Mouse (Mus musculus) limb, embryonic 13.5 days (tissue): Measurements from ENCODE around the gene Ctf2. TPM values are rescaled to one million over a fixed set of nuclear protein-coding genes. Genes with fewer than 3 reads are reported as not detected.

Experiments
- ATAC-seq: fragments of 200-750 bp; cut with Nextera tagmentation; 2 replicates; pipeline ENCODE4 v1.8.0; 2017; ENCODE audit warnings: low read depth, moderate number of reproducible peaks, moderate TSS enrichment; ENCODE audit not compliant: low FRiP score
- H3K27ac ChIP-seq: fragments of 300-500 bp; sonication (generic); 2 replicates; pipeline ENCODE4 v1.5.1; 2015; ENCODE audit warnings: inconsistent platforms, mild to moderate bottlenecking, moderate library complexity
- H3K27me3 ChIP-seq: fragments of 300-500 bp; sonication (generic); 2 replicates; pipeline ENCODE4 v1.6.1; 2015; ENCODE audit warnings: mild to moderate bottlenecking, inconsistent platforms
- H3K36me3 ChIP-seq: fragments of 300-500 bp; sonication (generic); 2 replicates; pipeline ENCODE4 v1.6.1; 2015; ENCODE audit warnings: inconsistent platforms, mild to moderate bottlenecking, moderate library complexity
- H3K4me1 ChIP-seq: fragments of 300-500 bp; sonication (generic); 2 replicates; pipeline ENCODE4 v1.6.1; 2015; ENCODE audit warnings: inconsistent platforms
- H3K4me2 ChIP-seq: fragments of 300-500 bp; sonication (generic); replicated peaks from 2 replicates; pipeline ENCODE4 v1.6.1; 2015; ENCODE audit warnings: inconsistent platforms, mild to moderate bottlenecking, moderate library complexity
- H3K4me3 ChIP-seq: fragments of 300-500 bp; sonication (generic); 2 replicates; pipeline ENCODE4 v1.5.1; 2015; ENCODE audit warnings: moderate library complexity, mild to moderate bottlenecking, inconsistent platforms
- H3K9ac ChIP-seq: fragments of 300-500 bp; sonication (generic); 2 replicates; pipeline ENCODE4 v1.6.1; 2015; ENCODE audit warnings: mild to moderate bottlenecking, inconsistent platforms
- H3K9me3 ChIP-seq: fragments of 300-500 bp; sonication (generic); 2 replicates; pipeline ENCODE4 v1.6.1; 2016; ENCODE audit warnings: inconsistent platforms
- WGBS: fragments of 180-500 bp; shearing (Covaris S2); methylation state at CpG from one replicate; pipeline ENCODE4 v1.1.7; 2015; 5-methylcytosine and 5-hydroxymethylcytosine counted together
- polyA plus RNA-seq: library from polyadenylated mRNA; unstranded; fragments of >200 nt; fragmentation: Nextera tagmentation; extraction: Ambion mirVana; gene quantifications from 2 replicates; pipeline ENCODE4 v1.2.1, GENCODE M21; 2015

Gene Ctf2
- polyA plus RNA-seq, 1 experiment from 2014 or later: 0.50 TPM

DNA sequence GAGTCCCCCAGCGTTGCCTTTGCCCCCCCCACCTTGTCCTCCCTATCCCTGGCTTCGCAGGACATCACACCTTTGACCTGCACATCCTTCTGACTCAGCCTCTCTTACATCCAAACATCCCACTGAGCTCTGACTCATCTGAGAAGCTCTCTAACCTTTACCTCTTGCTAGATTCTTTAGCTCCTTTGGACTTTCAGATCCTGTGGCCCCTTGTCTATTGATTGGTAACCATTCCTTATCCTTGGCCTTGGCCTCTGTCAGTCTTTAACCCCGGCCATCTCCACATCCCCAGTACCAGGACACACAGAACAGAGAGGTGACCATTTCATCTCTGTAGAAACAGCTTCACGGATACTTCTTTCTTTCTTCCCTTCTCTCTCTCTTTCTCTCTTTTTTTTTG is 1.8 kb downstream of the Ctf2 start:
- H3K4me2 ChIP-seq: no peak overlapping the region
- H3K27ac ChIP-seq: no peak overlapping the region
- H3K4me3 ChIP-seq: no peak overlapping the region
- H3K27me3 ChIP-seq: no peaks in the 10 kb centered on the region
- H3K9me3 ChIP-seq: no peaks in the 10 kb centered on the region
- ATAC-seq: no peak
- no peaks in the 10 kb centered on the region for H3K36me3 ChIP-seq
- H3K9ac ChIP-seq: no peak overlapping the region
- WGBS: 68% methylated on average over 4 of the region's 4 CpGs
- no peaks in the 10 kb centered on the region for H3K4me1 ChIP-seq

DNA sequence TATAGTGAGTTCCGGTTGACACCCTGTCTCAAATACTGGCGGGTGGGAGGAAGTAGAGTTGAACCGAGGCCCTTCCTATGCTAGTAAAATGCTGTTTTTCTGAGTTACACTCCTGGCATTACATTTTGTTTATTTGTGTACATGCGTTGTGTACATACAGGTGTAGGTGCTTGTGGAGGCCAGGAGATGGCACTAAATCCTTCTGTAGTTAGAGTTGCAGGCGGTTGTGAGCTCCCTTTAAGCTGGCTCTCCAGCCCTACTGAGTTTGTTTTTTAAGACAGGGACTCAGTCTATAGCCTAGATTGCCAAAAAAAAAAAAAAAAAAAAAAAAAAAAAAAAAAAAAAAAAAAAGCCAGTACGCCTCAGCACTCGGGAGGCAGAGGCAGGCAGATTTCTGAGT is 4.1 kb downstream of the Ctf2 start:
- no peak for ATAC-seq
- Histone ChIP-seq H3K27ac (no peak overlapping the region), H3K9ac (no peak overlapping the region), H3K27me3 (no peaks in the 10 kb centered on the region), H3K4me3 (no peak overlapping the region), H3K4me1 (no peaks in the 10 kb centered on the region), H3K4me2 (no peak overlapping the region), H3K36me3 (no peaks in the 10 kb centered on the region), H3K9me3 (no peaks in the 10 kb centered on the region)
- 88% methylated on average over 7 of the region's 7 CpGs for WGBS

DNA sequence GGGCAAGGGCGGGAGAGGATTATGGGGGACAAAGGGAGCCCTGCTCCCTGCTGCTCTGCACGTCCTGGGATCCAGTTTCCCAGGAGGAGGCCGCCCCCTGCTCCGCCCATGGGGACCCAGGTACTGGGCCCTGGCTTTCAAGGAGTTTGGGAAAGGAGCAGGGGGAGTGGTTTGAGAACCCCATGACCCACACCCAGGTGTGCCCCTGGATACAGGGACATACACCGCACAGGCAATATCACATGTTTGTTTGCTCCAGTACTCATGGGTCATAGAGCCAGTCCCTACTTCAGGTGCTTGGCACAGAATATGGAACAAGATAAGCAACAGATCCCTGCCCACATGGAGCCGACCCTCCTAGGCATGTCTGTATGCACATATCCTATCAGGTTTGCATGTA is 6.0 kb downstream of the Ctf2 start:
- H3K9ac ChIP-seq: no peak overlapping the region
- no peaks in the 10 kb centered on the region for H3K9me3 ChIP-seq
- no peak overlapping the region for H3K4me2 ChIP-seq
- 63% methylated on average over 6 of the region's 6 CpGs for WGBS
- H3K4me3 ChIP-seq: no peak overlapping the region
- ATAC-seq: no peak
- H3K36me3 ChIP-seq: no peaks in the 10 kb centered on the region
- no peaks in the 10 kb centered on the region for H3K4me1 ChIP-seq
- no peak overlapping the region for H3K27ac ChIP-seq
- H3K27me3 ChIP-seq: no peaks in the 10 kb centered on the region

DNA sequence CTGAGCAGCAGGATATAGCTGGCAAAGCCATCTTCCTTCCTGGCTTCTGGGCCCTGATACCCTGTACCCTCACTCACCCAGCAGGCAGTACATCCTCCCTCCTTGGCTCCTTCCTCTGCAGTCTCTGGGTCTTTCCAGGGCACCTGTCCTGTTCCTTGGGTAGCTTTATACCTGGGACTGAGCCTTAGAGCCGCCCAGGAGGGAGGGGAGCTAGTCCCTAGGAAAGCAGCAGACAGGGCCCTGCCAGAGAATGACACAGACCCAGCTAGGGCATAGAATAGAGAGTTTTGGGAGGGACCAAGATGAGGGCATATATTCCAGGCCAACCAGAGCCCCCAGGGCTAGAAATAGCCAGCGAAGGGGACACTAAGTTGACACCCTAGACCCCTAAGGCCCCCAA is 6.5 kb downstream of the Ctf2 start:
- H3K9me3 ChIP-seq: no peaks in the 10 kb centered on the region
- no peaks in the 10 kb centered on the region for H3K36me3 ChIP-seq
- no peak overlapping the region for H3K27ac ChIP-seq
- no peaks in the 10 kb centered on the region for H3K4me1 ChIP-seq
- H3K4me3 ChIP-seq: no peak overlapping the region
- ATAC-seq: no peak
- no peaks in the 10 kb centered on the region for H3K27me3 ChIP-seq
- no peak overlapping the region for H3K4me2 ChIP-seq
- no peak overlapping the region for H3K9ac ChIP-seq
- 47% methylated on average over 2 of the region's 2 CpGs for WGBS

DNA sequence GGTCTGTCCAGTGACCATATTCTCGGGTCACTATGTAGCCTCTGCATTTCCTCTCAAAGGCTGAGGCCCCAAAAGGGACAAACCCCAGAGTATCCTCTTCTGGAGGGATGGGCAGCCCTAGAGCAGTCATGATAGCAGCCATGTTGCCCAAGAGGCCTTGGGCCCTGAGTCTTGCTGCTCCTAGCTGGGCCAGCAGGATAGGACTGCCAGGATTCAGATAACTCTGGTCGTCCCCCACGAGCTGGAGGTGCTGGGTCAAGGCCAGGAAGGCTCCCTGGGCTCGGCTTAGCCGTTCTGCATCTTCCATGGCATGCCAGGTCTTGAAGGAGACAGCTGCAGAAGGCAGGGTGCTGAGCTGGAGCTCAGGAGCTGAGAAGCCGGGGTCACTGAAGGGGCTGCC is 12.7 kb downstream of the Ctf2 start:
- Histone ChIP-seq H3K4me2 (no peak overlapping the region), H3K4me3 (no peak overlapping the region), H3K27ac (no peak overlapping the region), H3K27me3 (no peaks in the 10 kb centered on the region), H3K4me1 (peaks cover 24% of the 10 kb centered on the region), H3K9me3 (no peaks in the 10 kb centered on the region), H3K36me3 (peaks cover 39% of the 10 kb centered on the region), H3K9ac (no peak overlapping the region)
- ATAC-seq: no peak
- 93% methylated on average over 6 of the region's 6 CpGs for WGBS

DNA sequence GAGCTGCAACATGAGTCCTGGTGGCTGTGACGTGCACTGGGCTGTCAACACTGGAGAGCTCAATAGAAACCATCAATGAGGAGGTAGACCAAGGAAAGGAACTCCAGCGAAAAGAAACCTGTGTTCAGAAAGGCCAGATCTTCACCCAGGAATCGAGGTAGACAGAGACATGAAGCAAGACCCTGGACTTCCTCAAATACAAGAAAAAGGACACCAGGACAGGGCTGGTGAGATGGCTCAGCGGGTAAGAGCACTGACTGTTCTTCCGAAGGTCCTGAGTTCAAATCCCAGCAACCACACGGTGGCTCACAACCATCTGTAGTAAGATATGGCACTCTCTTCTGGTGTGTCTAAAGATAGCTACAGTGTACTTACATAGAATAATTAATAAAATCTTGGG is 13.6 kb downstream of the Ctf2 start:
- Histone ChIP-seq H3K9ac (no peak overlapping the region), H3K9me3 (no peaks in the 10 kb centered on the region), H3K4me2 (no peak overlapping the region), H3K4me1 (peaks cover 33% of the 10 kb centered on the region), H3K4me3 (no peak overlapping the region), H3K27me3 (no peaks in the 10 kb centered on the region), H3K36me3 (peaks cover 39% of the 10 kb centered on the region), H3K27ac (no peak overlapping the region)
- WGBS: 90% methylated on average over 6 of the region's 6 CpGs
- no peak for ATAC-seq

DNA sequence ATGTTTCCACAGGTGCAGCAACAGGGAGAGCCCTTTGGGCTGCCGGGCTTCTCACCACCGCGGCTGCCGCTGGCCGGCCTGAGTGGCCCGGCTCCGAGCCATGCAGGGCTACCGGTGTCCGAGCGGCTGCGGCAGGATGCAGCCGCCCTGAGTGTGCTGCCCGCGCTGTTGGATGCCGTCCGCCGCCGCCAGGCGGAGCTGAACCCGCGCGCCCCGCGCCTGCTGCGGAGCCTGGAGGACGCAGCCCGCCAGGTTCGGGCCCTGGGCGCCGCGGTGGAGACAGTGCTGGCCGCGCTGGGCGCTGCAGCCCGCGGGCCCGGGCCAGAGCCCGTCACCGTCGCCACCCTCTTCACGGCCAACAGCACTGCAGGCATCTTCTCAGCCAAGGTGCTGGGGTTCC is 15.0 kb downstream of the Ctf2 start:
- Histone ChIP-seq H3K4me2 (peak overlapping the region; percentile 68), H3K9me3 (no peaks in the 10 kb centered on the region), H3K27me3 (no peaks in the 10 kb centered on the region), H3K36me3 (peaks cover 39% of the 10 kb centered on the region), H3K27ac (no peak overlapping the region), H3K9ac (peak overlapping the region; percentile 73), H3K4me3 (peak overlapping the region; percentile 40), H3K4me1 (peaks cover 38% of the 10 kb centered on the region)
- 2% methylated on average over 38 of the region's 41 CpGs for WGBS
- ATAC-seq: no peak

DNA sequence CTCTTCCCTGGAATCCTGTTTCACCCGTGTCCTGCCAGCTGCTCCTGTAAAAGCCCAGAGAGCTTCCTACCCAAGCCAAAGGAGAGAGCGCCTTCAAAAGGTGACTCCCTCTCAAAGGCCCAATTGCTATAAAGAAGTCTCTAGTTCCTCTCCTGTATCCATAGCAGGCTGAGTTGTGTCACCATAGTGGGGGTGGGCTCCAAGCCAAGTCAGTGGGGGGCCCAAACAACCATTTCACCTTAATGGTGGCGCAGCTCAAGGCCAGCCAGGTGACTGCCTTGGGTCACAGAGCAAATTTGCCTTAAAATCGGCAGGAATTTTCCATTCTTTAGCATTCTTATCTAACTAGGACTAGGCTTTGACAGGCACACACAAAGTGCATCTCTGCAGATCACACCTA is 17.1 kb downstream of the Ctf2 start:
- H3K27ac ChIP-seq: no peak overlapping the region
- ATAC-seq: no peak
- H3K4me1 ChIP-seq: peaks cover 54% of the 10 kb centered on the region
- no peak overlapping the region for H3K4me3 ChIP-seq
- H3K27me3 ChIP-seq: no peaks in the 10 kb centered on the region
- H3K4me2 ChIP-seq: 0 out of 2 replicates have a peak overlapping the region, but pooled peaks have one; percentile 3
- no peaks in the 10 kb centered on the region for H3K9me3 ChIP-seq
- H3K9ac ChIP-seq: no peak overlapping the region
- H3K36me3 ChIP-seq: peaks cover 38% of the 10 kb centered on the region
- WGBS: 80% methylated on average over 4 of the region's 4 CpGs

DNA sequence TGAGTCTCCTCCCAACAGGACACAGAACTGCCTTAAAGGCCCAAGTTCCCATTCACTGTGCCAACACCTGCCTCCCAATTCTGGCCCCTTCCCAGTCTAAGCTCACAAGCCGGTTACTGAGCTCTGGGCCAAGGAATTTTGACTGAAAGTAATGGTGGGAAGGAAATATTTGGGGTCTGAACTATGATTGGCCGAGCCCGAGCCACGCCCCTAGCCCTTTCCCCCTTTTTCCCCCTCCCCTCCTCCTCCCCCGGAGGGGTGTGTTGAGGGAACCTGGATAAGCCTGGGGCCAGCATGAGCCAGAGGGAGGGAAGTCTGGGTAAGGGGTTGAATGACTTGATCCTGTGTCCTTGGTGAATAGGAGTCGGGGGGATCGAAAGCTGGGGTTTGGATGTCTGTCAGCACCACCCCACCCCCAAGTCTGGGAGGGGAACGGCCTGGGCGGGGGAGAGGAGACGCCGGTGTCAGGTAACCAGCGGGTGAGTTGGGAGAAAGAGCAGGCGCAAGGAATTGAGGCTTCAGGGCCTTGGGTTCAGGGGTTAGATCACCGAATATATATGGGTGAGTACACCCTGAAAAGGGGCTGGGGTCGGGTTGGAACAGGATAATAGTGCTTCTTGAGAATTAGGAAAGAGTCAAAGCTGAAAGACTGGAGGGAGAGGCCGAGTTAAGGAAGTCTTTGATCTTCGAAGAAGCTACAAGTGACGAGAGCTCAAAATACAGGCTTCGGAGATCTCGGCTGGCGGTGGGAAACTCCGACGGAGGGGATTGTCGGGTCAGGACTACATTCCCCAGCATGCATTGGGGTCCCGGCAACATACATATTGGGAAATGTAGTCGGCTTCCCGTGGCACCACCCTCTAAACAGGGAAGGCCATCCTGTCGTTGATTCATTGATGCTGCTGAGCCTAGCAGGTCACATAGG is 19.2 kb downstream of the Ctf2 start, which contains the start of gene Ctf1:
Gene Ctf1 (plus strand): TSS at position 276 of the 925 bp plus-strand sequence.
- Histone ChIP-seq H3K36me3 (peaks cover 20% of the 10 kb centered on the region), H3K9me3 (no peaks in the 10 kb centered on the region), H3K4me3 (peak within 1 kb of the TSS; percentile 51), H3K4me2 (peak within 1 kb of the TSS; percentile 72), H3K27ac (peak within 1 kb of the TSS; percentile 97), H3K9ac (peak within 1 kb of the TSS; percentile 72), H3K27me3 (no peaks in the 10 kb centered on the region), H3K4me1 (peaks cover 62% of the 10 kb centered on the region)
- under 1% methylated on average over 28 of the region's 28 CpGs for WGBS
- peak; percentile 82 for ATAC-seq

DNA sequence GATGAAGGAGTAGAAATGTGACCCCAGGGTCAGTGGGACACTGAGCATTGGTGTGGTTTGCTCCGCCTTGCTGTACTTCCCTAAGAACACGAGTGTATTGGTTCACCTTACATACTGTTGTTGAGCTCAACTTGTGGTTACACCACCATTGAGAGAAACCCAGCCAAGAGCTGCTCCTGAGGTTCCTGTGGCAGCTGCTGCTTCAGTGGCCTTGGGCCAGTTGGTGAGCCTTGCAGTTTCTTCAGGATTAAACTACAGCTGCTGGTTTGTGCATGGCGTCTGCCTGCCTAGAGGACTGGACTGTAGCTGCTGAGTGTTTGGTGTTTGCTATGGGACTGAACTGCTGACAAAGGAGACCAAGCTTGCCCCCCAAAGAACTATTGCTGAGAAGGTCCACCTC is 20.5 kb downstream of the Ctf2 start:
- Histone ChIP-seq H3K27me3 (no peaks in the 10 kb centered on the region), H3K36me3 (peaks cover 18% of the 10 kb centered on the region), H3K4me1 (peaks cover 63% of the 10 kb centered on the region), H3K9ac (0 out of 2 replicates have a peak overlapping the region, but pooled peaks have one; percentile 9), H3K4me2 (peak overlapping the region; percentile 72), H3K9me3 (no peaks in the 10 kb centered on the region), H3K4me3 (no peak overlapping the region), H3K27ac (peak overlapping the region; percentile 97)
- no peak for ATAC-seq
- WGBS: 62% methylated on average over 3 of the region's 3 CpGs

DNA sequence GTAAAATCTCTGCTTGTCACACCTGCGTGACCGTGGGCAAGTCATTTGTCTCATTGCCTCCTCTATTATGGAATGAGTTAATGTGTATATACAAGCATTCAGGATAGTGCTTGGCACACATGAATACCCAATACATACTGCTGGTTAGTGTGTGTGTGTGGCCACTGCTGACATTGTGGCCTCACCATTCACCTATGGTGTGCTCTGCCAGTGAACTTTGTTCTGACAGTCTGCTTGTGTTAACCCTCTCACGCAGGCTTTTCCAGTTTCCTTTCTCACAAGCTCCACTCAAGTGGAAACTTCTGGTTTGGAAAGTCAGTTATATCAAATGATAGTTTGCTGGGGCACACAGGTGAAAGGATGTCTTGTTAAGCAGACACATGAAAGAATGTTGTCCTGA is 20.9 kb downstream of the Ctf2 start:
- 85% methylated on average over 3 of the region's 3 CpGs for WGBS

DNA sequence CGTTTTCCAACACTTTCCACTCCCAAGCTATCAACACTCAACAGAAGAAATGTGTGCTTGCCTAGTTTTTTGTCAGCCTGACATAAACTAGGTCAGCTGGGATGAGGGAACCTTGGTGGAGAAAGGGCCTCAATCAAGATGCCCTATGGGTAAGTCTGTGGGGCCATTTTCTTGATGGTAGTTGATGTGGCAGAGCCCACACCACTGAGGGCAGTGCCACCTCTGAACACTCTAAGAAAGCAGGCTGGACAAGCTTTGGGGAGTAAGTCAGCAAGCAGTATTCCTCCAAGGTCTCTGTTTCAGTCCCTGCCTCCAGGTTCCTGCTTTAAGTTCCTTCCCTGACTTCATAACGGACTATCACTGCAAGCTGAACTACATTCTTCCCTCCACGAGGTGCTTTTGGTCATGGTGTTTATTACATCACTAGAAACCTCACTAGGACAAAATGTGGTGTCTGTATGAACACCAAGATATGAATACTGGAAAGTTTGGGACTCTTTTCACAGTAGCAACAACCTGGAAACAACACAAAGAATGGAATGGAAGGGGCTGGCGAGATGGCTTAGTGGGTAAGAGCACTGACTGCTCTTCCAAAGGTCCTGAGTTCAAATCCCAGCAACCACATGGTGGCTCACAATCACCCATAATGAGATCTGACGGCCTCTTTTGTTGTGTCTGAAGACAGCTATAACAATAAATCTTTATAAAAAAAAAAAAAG is 22.5 kb downstream of the Ctf2 start:
- 77% methylated on average over 5 of the region's 5 CpGs for WGBS
- Histone ChIP-seq H3K4me1 (peaks cover 55% of the 10 kb centered on the region), H3K4me3 (peak overlapping the region; percentile 76), H3K27me3 (no peaks in the 10 kb centered on the region), H3K36me3 (peaks cover 22% of the 10 kb centered on the region), H3K27ac (peak overlapping the region; percentile 99), H3K9ac (peak overlapping the region; percentile 93), H3K4me2 (peak overlapping the region; percentile 92), H3K9me3 (no peaks in the 10 kb centered on the region)
- no peak for ATAC-seq

More for the DNA sequence above, 20.9 kb downstream of the Ctf2 start:
- no peak for ATAC-seq
- H3K9me3 ChIP-seq: no peaks in the 10 kb centered on the region
- H3K9ac ChIP-seq: no peak overlapping the region
- peaks cover 18% of the 10 kb centered on the region for H3K36me3 ChIP-seq
- no peak overlapping the region for H3K4me3 ChIP-seq
- peak overlapping the region; percentile 97 for H3K27ac ChIP-seq
- H3K4me2 ChIP-seq: no peak overlapping the region
- no peaks in the 10 kb centered on the region for H3K27me3 ChIP-seq
- H3K4me1 ChIP-seq: peaks cover 63% of the 10 kb centered on the region
